20 mouse cellular contexts compared by ENCODE assay signal in genomic region chr10:59677836-59678235, GRCm38 (mm10). TPM values are rescaled to one million over a fixed set of nuclear protein-coding genes. Genes with fewer than 3 reads are reported as not detected.
DNase-seq lines count a peak whose midpoint lies in the region; TF ChIP-seq lines count a peak whose summit lies in the region.
"Had no signal": no experiment of that assay in that cellular context is flagged by ENCODE, and none has a peak within 500 bp of the region (broad histone marks: within the 10 kb centered on the region; RNA-seq: fewer than 3 reads in every experiment).

No protein-coding gene starts in this region.

- peak; percentile 44 to 66 for DNase-seq in cerebellum, adult 2 months
- DNase-seq in cerebellum, adult 11-12 months, result no peak
- DNase-seq in layer of hippocampus, postnatal 10 days (ENCODE audit: low spot score in 2 of 2), result peak; percentile 7 to 27
- DNase-seq in layer of hippocampus, postnatal 36 days, result no peak
- peak; percentile 64 for DNase-seq in Muller cell, postnatal 12 days (ENCODE audit: inconsistent ontology term)
- DNase-seq in cerebellum, postnatal 14 days, result peak; percentile 50 to 67
- DNase-seq in ovary, postnatal 36 days (ENCODE audit: low spot score), result no peak
- DNase-seq: adrenal gland, adult 2 months; gastrocnemius, adult 2 months; heart, postnatal 4 days; kidney, adult 18-20 months; kidney, postnatal 10 days; liver, postnatal 0 days; thymus, postnatal 14 days had no signal

- no peaks in the 10 kb centered on the region for H3K27me3 ChIP-seq in cerebellum, adult 2 months (ENCODE audit: control insufficient read depth, insufficient read depth, low read length)
- H3K27me3 ChIP-seq: embryonic facial prominence, embryonic 15.5 days; limb, embryonic 12.5 days had no signal

- TF ChIP-seq CTCF in cerebellum, adult 2 months (IDR thresholded peaks at IDR 0.05; ENCODE audit: borderline replicate concordance, insufficient read depth, low read depth, low read length), result no peak

- no peak for TF ChIP-seq POLR2A in cerebellum, adult 2 months (IDR thresholded peaks at IDR 0.05; ENCODE audit: borderline replicate concordance, insufficient read depth, low read length)

- 62% methylated on average over 1 of the region's 1 CpGs for WGBS in cerebellum, adult 2 months

- H3K4me3 ChIP-seq in cerebellum, adult 2 months (replicated peaks; ENCODE audit: insufficient read depth, low read depth, low read length), result no peak overlapping the region
- H3K4me3 ChIP-seq: embryonic facial prominence, embryonic 15.5 days; gastrocnemius, adult 2 months; heart, embryonic 10.5 days; limb, embryonic 12.5 days; midbrain, embryonic 10.5 days had no signal

- H3K4me1 ChIP-seq in cerebellum, adult 2 months (ENCODE audit: control insufficient read depth, insufficient read depth, low read length), result no peaks in the 10 kb centered on the region
- H3K4me1 ChIP-seq: embryonic facial prominence, embryonic 15.5 days; heart, embryonic 10.5 days; limb, embryonic 12.5 days; midbrain, embryonic 10.5 days had no signal

- no peak overlapping the region for H3K27ac ChIP-seq in cerebellum, adult 2 months (ENCODE audit: insufficient read depth, low read length)
- H3K27ac ChIP-seq: embryonic facial prominence, embryonic 15.5 days; gastrocnemius, adult 2 months; heart, embryonic 10.5 days; hindbrain, embryonic 14.5 days; limb, embryonic 12.5 days; macrophage; midbrain, embryonic 10.5 days had no signal

RNA-seq across cellular contexts. Expression of gene Micu1, which starts 24.4 kb away (rescaled TPM):
- polyA plus RNA-seq in cerebellum, adult 2 months (2012; rRNA removed), result 166 and 174 TPM in 2 replicates
- total RNA-seq in layer of hippocampus, postnatal 10 days (2021), result 10 to 100 TPM; 72.8 to 82.6 TPM
- total RNA-seq in layer of hippocampus, postnatal 36 days (2021), result 100 to 1,000 TPM in 1 of 2 experiments, 10 to 100 TPM in 1; 98.3 to 109 TPM

Comparison
In these comparisons a context has a peak if more than half of its experiments do, and no peak if none do; other contexts are left out.
1. DNase-seq: peak in cerebellum, adult 2 months (2 of 2), layer of hippocampus, postnatal 10 days (2 of 2), Muller cell, postnatal 12 days (single experiment) and cerebellum, postnatal 14 days (2 of 2); none in cerebellum, adult 11-12 months (single experiment), layer of hippocampus, postnatal 36 days (0 of 2) and ovary, postnatal 36 days (single experiment).